Mouse (Mus musculus) embryonic fibroblast, embryonic 13.5 days (primary cell): ENCODE measurements around the gene Foxj1.

Experiments
- CTCF ChIP-seq: IDR thresholded peaks from 2 replicates; pipeline ENCODE4 v1.5.1; 2011; ENCODE audit warnings: mild to moderate bottlenecking, control low read depth, low read length, moderate library complexity, borderline replicate concordance; ENCODE audit not compliant: insufficient read depth
- POLR2A ChIP-seq: IDR thresholded peaks from 2 replicates; pipeline ENCODE4 v1.6.1; 2011; ENCODE audit warnings: low read depth, mild to moderate bottlenecking, control low read depth, low read length, moderate library complexity

- TF ChIP-seq CTCF = no peak
- TF ChIP-seq POLR2A = no peak
Measured at GRCm38 (mm10) chr11:116353535-116353934, 18.3 kb upstream of the Foxj1 start.
